Mouse (Mus musculus): Measurements from ENCODE around the gene Slc30a3. TPM values are rescaled to one million over a fixed set of nuclear protein-coding genes. Genes with fewer than 3 reads are reported as not detected.
A peak's percentile ranks its signal among the peaks of the same experiment; 100 is the strongest.
"Not testable (repeated sequence)": the region's sequence is repeated elsewhere in the genome, so short reads cannot be mapped to it uniquely, and the experiment has no call there.

Slc30a3 gene
- polyA plus RNA-seq, 1 experiment from 2014 or later = 16.2 TPM

GRCm38 (mm10) chr5:31055216-31056140 is 52.6 kb downstream of the Slc30a3 start:
- H3K4me2 ChIP-seq (replicated peaks) = peak overlapping the region; percentile 82
- peaks cover 35% of the 10 kb centered on the region for H3K36me3 ChIP-seq
- H3K27me3 ChIP-seq = no peaks in the 10 kb centered on the region
- peaks cover 16% of the 10 kb centered on the region for H3K4me1 ChIP-seq
- H3K4me3 ChIP-seq = peak overlapping the region; percentile 52
- no peak; the same call in 1 of the 2 replicates for ATAC-seq (ENCODE audit: low FRiP score)
- WGBS = 20% methylated on average over 19 of the region's 19 CpGs
- H3K9ac ChIP-seq = peak overlapping the region; percentile 82
- H3K9me3 ChIP-seq (replicated peaks) = no peaks in the 10 kb centered on the region
- H3K27ac ChIP-seq = peak overlapping the region; percentile 71

- peak; percentile 97 for ATAC-seq (ENCODE audit: low FRiP score)
- H3K4me1 ChIP-seq = peaks cover 20% of the 10 kb centered on the region
- no peaks in the 10 kb centered on the region for H3K27me3 ChIP-seq
- peaks cover 26% of the 10 kb centered on the region for H3K36me3 ChIP-seq
- H3K9me3 ChIP-seq (replicated peaks) = no peaks in the 10 kb centered on the region
- H3K4me3 ChIP-seq = peak within 1 kb of the TSS; percentile 52
- peak within 1 kb of the TSS; percentile 71 for H3K27ac ChIP-seq
- H3K9ac ChIP-seq = peak within 1 kb of the TSS; percentile 82
- H3K4me2 ChIP-seq (replicated peaks) = peak within 1 kb of the TSS; percentile 82
- WGBS = under 1% methylated on average over 64 of the region's 64 CpGs
These were observed 53.5 kb downstream of the Slc30a3 start, which contains the start of gene Cad for GRCm38 (mm10) chr5:31054261-31055215. Cad (plus strand) TSS chr5:31054780.

- peak overlapping the region; percentile 52 for H3K4me3 ChIP-seq
- H3K27ac ChIP-seq = peak overlapping the region; percentile 71
- H3K4me2 ChIP-seq (replicated peaks) = peak overlapping the region; percentile 82
- H3K9ac ChIP-seq = peak overlapping the region; percentile 82
- not testable (repeated sequence) for ATAC-seq (ENCODE audit: low FRiP score); H3K9me3 ChIP-seq (replicated peaks); H3K27me3 ChIP-seq
- H3K36me3 ChIP-seq = peaks cover 18% of the 10 kb centered on the region
- H3K4me1 ChIP-seq = peaks cover 20% of the 10 kb centered on the region
- 53% methylated on average over 4 of the region's 4 CpGs for WGBS
These were observed 54.3 kb downstream of the Slc30a3 start for GRCm38 (mm10) chr5:31053728-31054127.

- H3K36me3 ChIP-seq = peaks cover 8% of the 10 kb centered on the region
- H3K4me1 ChIP-seq = peaks cover 18% of the 10 kb centered on the region
- H3K9me3 ChIP-seq (replicated peaks) = no peaks in the 10 kb centered on the region
- H3K9ac ChIP-seq = no peak overlapping the region
- ATAC-seq (ENCODE audit: low FRiP score) = no peak
- H3K4me3 ChIP-seq = no peak overlapping the region
- no peaks in the 10 kb centered on the region for H3K27me3 ChIP-seq
- H3K27ac ChIP-seq = no peak overlapping the region
- no peak overlapping the region for H3K4me2 ChIP-seq (replicated peaks)
These were observed 57.6 kb downstream of the Slc30a3 start for GRCm38 (mm10) chr5:31050427-31050826.

- Histone ChIP-seq H3K9ac (peak within 1 kb of the TSS; percentile 80), H3K27ac (peak within 1 kb of the TSS; percentile 91), H3K27me3 (no peaks in the 10 kb centered on the region), H3K4me1 (peaks cover 12% of the 10 kb centered on the region), H3K9me3 (replicated peaks) (no peaks in the 10 kb centered on the region), H3K4me3 (peak within 1 kb of the TSS; percentile 64), H3K36me3 (peaks cover 15% of the 10 kb centered on the region), H3K4me2 (replicated peaks) (peak within 1 kb of the TSS; percentile 73)
- peak; percentile 62 for ATAC-seq (ENCODE audit: low FRiP score)
- under 1% methylated on average over 23 of the region's 23 CpGs for WGBS
These were observed 59.0 kb downstream of the Slc30a3 start, which contains the start of gene Slc5a6 for GRCm38 (mm10) chr5:31048763-31049641. Slc5a6 (minus strand) TSS chr5:31048924.

GRCm38 (mm10) chr5:31047848-31048762 is 59.9 kb downstream of the Slc30a3 start, which contains the start of gene Atraid:
Atraid (plus strand) TSS chr5:31048312.
- Histone ChIP-seq H3K9ac (peak within 1 kb of the TSS; percentile 80), H3K4me1 (peaks cover 9% of the 10 kb centered on the region), H3K4me3 (peak within 1 kb of the TSS; percentile 64), H3K36me3 (peaks cover 22% of the 10 kb centered on the region), H3K27me3 (no peaks in the 10 kb centered on the region), H3K9me3 (replicated peaks) (no peaks in the 10 kb centered on the region), H3K4me2 (replicated peaks) (peak within 1 kb of the TSS; percentile 73), H3K27ac (peak within 1 kb of the TSS; percentile 91)
- under 1% methylated on average over 72 of the region's 73 CpGs for WGBS
- peak; percentile 98 for ATAC-seq (ENCODE audit: low FRiP score)

- Histone ChIP-seq H3K9me3 (replicated peaks) (no peaks in the 10 kb centered on the region), H3K27me3 (no peaks in the 10 kb centered on the region), H3K4me2 (replicated peaks) (peak overlapping the region; percentile 73), H3K4me3 (peak overlapping the region; percentile 64; the same call in 1 of the 2 replicates), H3K27ac (no peak overlapping the region), H3K36me3 (peaks cover 26% of the 10 kb centered on the region), H3K4me1 (peaks cover 9% of the 10 kb centered on the region), H3K9ac (peak overlapping the region; percentile 80; the same call in 1 of the 2 replicates)
- no peak for ATAC-seq (ENCODE audit: low FRiP score)
- WGBS = 81% methylated on average over 5 of the region's 5 CpGs
These were observed 61.0 kb downstream of the Slc30a3 start for GRCm38 (mm10) chr5:31047074-31047473.

GRCm38 (mm10) chr5:31046416-31046815 is 61.6 kb downstream of the Slc30a3 start:
- peaks cover 32% of the 10 kb centered on the region for H3K36me3 ChIP-seq
- H3K4me3 ChIP-seq = no peak overlapping the region
- H3K4me2 ChIP-seq (replicated peaks) = no peak overlapping the region
- H3K4me1 ChIP-seq = peaks cover 9% of the 10 kb centered on the region
- H3K27me3 ChIP-seq = no peaks in the 10 kb centered on the region
- H3K27ac ChIP-seq = no peak overlapping the region
- 94% methylated on average over 6 of the region's 6 CpGs for WGBS
- H3K9ac ChIP-seq = no peak overlapping the region
- no peaks in the 10 kb centered on the region for H3K9me3 ChIP-seq (replicated peaks)
- ATAC-seq (ENCODE audit: low FRiP score) = no peak

- no peak overlapping the region for H3K27ac ChIP-seq
- H3K4me3 ChIP-seq = no peak overlapping the region
- no peak for ATAC-seq (ENCODE audit: low FRiP score)
- WGBS = 91% methylated on average over 7 of the region's 7 CpGs
- no peaks in the 10 kb centered on the region for H3K9me3 ChIP-seq (replicated peaks)
- no peaks in the 10 kb centered on the region for H3K27me3 ChIP-seq
- peaks cover 64% of the 10 kb centered on the region for H3K36me3 ChIP-seq
- no peak overlapping the region for H3K9ac ChIP-seq
- H3K4me2 ChIP-seq (replicated peaks) = no peak overlapping the region
- H3K4me1 ChIP-seq = no peaks in the 10 kb centered on the region
These were observed 69.7 kb downstream of the Slc30a3 start for GRCm38 (mm10) chr5:31038171-31038845.

GRCm38 (mm10) chr5:31036556-31036955 is 71.5 kb downstream of the Slc30a3 start:
- 89% methylated on average over 11 of the region's 11 CpGs for WGBS
- not testable (repeated sequence) for ATAC-seq (ENCODE audit: low FRiP score); H3K9me3 ChIP-seq (replicated peaks); H3K4me3 ChIP-seq; H3K27ac ChIP-seq; H3K4me2 ChIP-seq (replicated peaks); H3K27me3 ChIP-seq; H3K9ac ChIP-seq; H3K4me1 ChIP-seq
- peaks cover 48% of the 10 kb centered on the region for H3K36me3 ChIP-seq

Data from hindbrain, embryonic 12.5 days (tissue).